Mouse (Mus musculus) CH12.LX (cell line): ENCODE measurements around the gene Ifngr2. TPM values are rescaled to one million over a fixed set of nuclear protein-coding genes. Genes with fewer than 3 reads are reported as not detected.

Source experiments
- DNase-seq: peaks from one replicate; pipeline ENCODE4 v3.0.0-alpha.2; 2013; ENCODE audit errors: extremely low read depth
- H3K27ac ChIP-seq: 2 replicates; pipeline ENCODE4 v1.5.1; 2012; ENCODE audit warnings: low read depth, mild to moderate bottlenecking, control low read depth, moderate library complexity; ENCODE audit not compliant: insufficient read depth
- H3K27me3 ChIP-seq: replicated peaks from 2 replicates; pipeline ENCODE3; 2012; ENCODE audit warnings: inconsistent platforms
- H3K36me3 ChIP-seq, 2 experiments: replicated peaks in 1 of 2; 2 replicates each; pipeline versions ENCODE3 to v1.6.1; 2012; ENCODE audit warnings: inconsistent platforms in 1 of 2, low read length in 1 of 2, mild to moderate bottlenecking in 1 of 2, mixed read lengths in 1 of 2, moderate library complexity in 1 of 2; ENCODE audit not compliant: control insufficient read depth in 1 of 2, insufficient read depth in 1 of 2
- H3K4me1 ChIP-seq, 2 experiments: 2 replicates each; pipeline ENCODE4 v1.6.1; 2012; ENCODE audit warnings: inconsistent platforms in 1 of 2, moderate library complexity in 1 of 2; ENCODE audit not compliant: insufficient read depth in 2 of 2, control insufficient read depth in 1 of 2
- H3K4me2 ChIP-seq: 2 replicates; pipeline ENCODE4 v1.6.1; 2012; ENCODE audit warnings: low read depth, mild to moderate bottlenecking, control low read depth; ENCODE audit not compliant: poor library complexity, insufficient read depth, severe bottlenecking
- H3K4me3 ChIP-seq, 3 experiments: fragments of 150-350 bp in 1 of 3; sonication (generic) in 1 of 3; replicated peaks in 1 of 3; 2 replicates each; pipeline versions ENCODE3 to v1.5.1; 2011 to 2012; ENCODE audit warnings: low read depth in 2 of 3, low read length in 2 of 3, mild to moderate bottlenecking in 2 of 3, moderate library complexity in 2 of 3, control low read depth in 1 of 3, improper control_type of control experiment in 1 of 3, inconsistent platforms in 1 of 3, mixed read lengths in 1 of 3; ENCODE audit not compliant: poor library complexity in 1 of 3
- H3K79me2 ChIP-seq: replicated peaks from 2 replicates; pipeline ENCODE4 v1.6.1; 2012; ENCODE audit warnings: mild to moderate bottlenecking, moderate library complexity; ENCODE audit not compliant: control insufficient read depth, poor library complexity, insufficient read depth, severe bottlenecking; ENCODE audit errors: extremely low read depth
- H3K9ac ChIP-seq: 2 replicates; pipeline ENCODE4 v1.6.1; 2012; ENCODE audit warnings: low read depth, mild to moderate bottlenecking, control low read depth, moderate library complexity; ENCODE audit not compliant: insufficient read depth
- H3K9me3 ChIP-seq: replicated peaks from 2 replicates; pipeline ENCODE3; 2012; ENCODE audit warnings: low read length, inconsistent platforms, mixed read lengths
- CTCF ChIP-seq, 2 experiments: IDR thresholded peaks in 1 of 2; conservative IDR thresholded peaks in 1 of 2; 2 replicates each; pipeline ENCODE4 v1.5.1; 2011 to 2012; ENCODE audit warnings: low read depth in 2 of 2, low read length in 2 of 2, improper control_type of control experiment in 1 of 2, inconsistent platforms in 1 of 2, mild to moderate bottlenecking in 1 of 2, moderate library complexity in 1 of 2
- ELF1 ChIP-seq: IDR thresholded peaks from 2 replicates; pipeline ENCODE4 v1.6.1; 2014; ENCODE audit warnings: low read depth, mild to moderate bottlenecking, inconsistent platforms, low read length, improper control_type of control experiment
- HCFC1 ChIP-seq: IDR thresholded peaks from 2 replicates; pipeline ENCODE4 v1.6.1; 2012; ENCODE audit warnings: low read depth, mild to moderate bottlenecking, inconsistent platforms, low read length, improper control_type of control experiment
- IRF4 ChIP-seq: IDR thresholded peaks from 2 replicates; pipeline ENCODE4 v1.6.1; 2014; ENCODE audit warnings: low read depth, mild to moderate bottlenecking, inconsistent platforms, low read length, improper control_type of control experiment
- JUN ChIP-seq: IDR thresholded peaks from 2 replicates; pipeline ENCODE4 v1.6.1; 2011; ENCODE audit warnings: low read depth, mild to moderate bottlenecking, low read length, improper control_type of control experiment, moderate library complexity; ENCODE audit not compliant: insufficient read depth
- JUND ChIP-seq: conservative IDR thresholded peaks from 2 replicates; pipeline ENCODE4 v1.6.1; 2011; ENCODE audit warnings: low read depth, low read length, improper control_type of control experiment
- KAT2A ChIP-seq: IDR thresholded peaks from 2 replicates; pipeline ENCODE4 v1.6.1; 2012; ENCODE audit warnings: low read length, improper control_type of control experiment, inconsistent platforms; ENCODE audit not compliant: insufficient replicate concordance
- MAX ChIP-seq: IDR thresholded peaks from 2 replicates; pipeline ENCODE4 v1.6.1; 2011; ENCODE audit warnings: low read length, improper control_type of control experiment
- MAZ ChIP-seq: IDR thresholded peaks from 2 replicates; pipeline ENCODE4 v1.6.1; 2012; ENCODE audit warnings: low read depth, mild to moderate bottlenecking, inconsistent platforms, low read length, improper control_type of control experiment, moderate library complexity
- MEF2A ChIP-seq: IDR thresholded peaks from 2 replicates; pipeline ENCODE4 v1.6.1; 2014; ENCODE audit warnings: low read depth, mild to moderate bottlenecking, inconsistent platforms, low read length, improper control_type of control experiment, borderline replicate concordance
- MXI1 ChIP-seq: IDR thresholded peaks from 2 replicates; pipeline ENCODE4 v1.6.1; 2011; ENCODE audit warnings: mild to moderate bottlenecking, low read depth, low read length, improper control_type of control experiment
- MYC ChIP-seq: IDR thresholded peaks from 2 replicates; pipeline ENCODE4 v1.6.1; 2011; ENCODE audit warnings: low read depth, mild to moderate bottlenecking, improper control_type of control experiment, low read length
- NELFE ChIP-seq: IDR thresholded peaks from 2 replicates; pipeline ENCODE4 v1.6.1; 2011; ENCODE audit warnings: low read depth, low read length, improper control_type of control experiment
- NRF1 ChIP-seq: IDR thresholded peaks from 2 replicates; pipeline ENCODE4 v1.6.1; 2014; ENCODE audit warnings: low read depth, mild to moderate bottlenecking, inconsistent platforms, low read length, improper control_type of control experiment, moderate library complexity
- POLR2A ChIP-seq: IDR thresholded peaks from 2 replicates; pipeline ENCODE4 v1.6.1; 2011; ENCODE audit warnings: low read depth, mild to moderate bottlenecking, improper control_type of control experiment, low read length
- RAD21 ChIP-seq: IDR thresholded peaks from 2 replicates; pipeline ENCODE4 v1.6.1; 2011; ENCODE audit warnings: low read depth, mild to moderate bottlenecking, low read length, improper control_type of control experiment, moderate library complexity
- RCOR1 ChIP-seq: conservative IDR thresholded peaks from 2 replicates; pipeline ENCODE4 v1.6.1; 2012; ENCODE audit warnings: low read depth, mild to moderate bottlenecking, inconsistent platforms, low read length, improper control_type of control experiment
- SIN3A ChIP-seq: IDR thresholded peaks from 2 replicates; pipeline ENCODE4 v1.6.1; 2012; ENCODE audit warnings: low read length, improper control_type of control experiment, inconsistent platforms
- SMC3 ChIP-seq: IDR thresholded peaks from 2 replicates; pipeline ENCODE4 v1.6.1; 2011; ENCODE audit warnings: low read depth, low read length, improper control_type of control experiment
- TCF12 ChIP-seq: IDR thresholded peaks from 2 replicates; pipeline ENCODE4 v1.6.1; 2014; ENCODE audit warnings: low read depth, mild to moderate bottlenecking, inconsistent platforms, low read length, improper control_type of control experiment
- UBTF ChIP-seq: IDR thresholded peaks from 2 replicates; pipeline ENCODE4 v1.6.1; 2012; ENCODE audit warnings: low read depth, mild to moderate bottlenecking, inconsistent platforms, low read length, improper control_type of control experiment, moderate library complexity
- USF2 ChIP-seq: conservative IDR thresholded peaks from 2 replicates; pipeline ENCODE4 v1.6.1; 2011; ENCODE audit warnings: low read depth, low read length, improper control_type of control experiment
- ZC3H11A ChIP-seq: IDR thresholded peaks from 2 replicates; pipeline ENCODE4 v1.6.1; 2012; ENCODE audit warnings: low read depth, mild to moderate bottlenecking, inconsistent platforms, low read length, improper control_type of control experiment
- ZMIZ1 ChIP-seq: IDR thresholded peaks from 2 replicates; pipeline ENCODE4 v1.6.1; 2012; ENCODE audit warnings: low read depth, mild to moderate bottlenecking, inconsistent platforms, low read length, improper control_type of control experiment
- ZNF384 ChIP-seq: IDR thresholded peaks from 2 replicates; pipeline ENCODE4 v1.6.1; 2012; ENCODE audit warnings: low read depth, low read length, improper control_type of control experiment, inconsistent platforms
- dilution Hi-C: fragments of 300-500 bp; cut with MboI; formaldehyde crosslinking; loops from 2 replicates; pipeline ENCODE4 v1.14.3; 2020; ENCODE audit warnings: low sequenced_read_pairs; ENCODE audit not compliant: extremely low pct_unique_long_range_greater_than_20kb, extremely low pct_ligation_motif_present
- in situ Hi-C: fragments of 300-500 bp; cut with MboI; formaldehyde crosslinking; loops from 3 replicates; pipeline ENCODE4 v1.14.3; 2019; ENCODE audit warnings: low sequenced_read_pairs, low pct_ligation_motif_present, low pct_unique_long_range_greater_than_20kb, mixed read lengths
- polyA plus RNA-seq: library from polyadenylated mRNA; unstranded; fragments of >175 nt; gene quantifications from 2 replicates; pipeline ENCODE4 v1.2.1, GENCODE M21; 2012; ENCODE audit warnings: low read depth; ENCODE audit not compliant: insufficient read length
- total RNA-seq, 2 experiments: library from RNA; depleted of rRNA; stranded (reverse); fragments of 300-350 nt in 1 of 2; fragments of >200 nt in 1 of 2; gene quantifications; 2 replicates each; pipeline ENCODE4 v1.2.3; 2012 to 2014

The Ifngr2 gene
- total and polyA plus RNA-seq, 3 experiments, result 29.6 to 39.2 (median 36.1) TPM

GRCm38 (mm10) chr16:91527051-91527450, 19.8 kb upstream of the Ifngr2 start:
- Histone ChIP-seq H3K4me2 (no peak overlapping the region), H3K27ac (no peak overlapping the region), H3K27me3 (peaks cover 1% of the 10 kb centered on the region), H3K4me3 (no peak overlapping the region), H3K9ac (no peak overlapping the region), H3K9me3 (peaks cover 11% of the 10 kb centered on the region), H3K79me2 (no peaks in the 10 kb centered on the region), H3K36me3 (no peaks in the 10 kb centered on the region), H3K4me1 (peaks cover 17 to 41% of the 10 kb centered on the region in 2 experiments)
- dilution Hi-C loops, result no loop called here
- DNase-seq, result no peak
- in situ Hi-C loops, result no loop called here
- TF ChIP-seq SMC3 (no peak), ZC3H11A (no peak), MAX (no peak), SIN3A (no peak), POLR2A (no peak), ELF1 (no peak), TCF12 (no peak), ZMIZ1 (no peak), NRF1 (no peak), KAT2A (no peak), CTCF (conservative IDR thresholded peaks at IDR 0.05 in 1 of 2, IDR thresholded peaks at IDR 0.05 in 1 of 2; ENCODE audit: low read depth in 2 of 2, low read length in 2 of 2) (peak in 1 of 2 experiments; percentile 52; a peak in 2 of 4 replicates), RAD21 (peak; percentile 42), JUN (no peak)

- Histone ChIP-seq H3K27me3 (peaks cover 3% of the 10 kb centered on the region), H3K4me2 (no peak overlapping the region), H3K79me2 (no peaks in the 10 kb centered on the region), H3K9ac (no peak overlapping the region), H3K27ac (no peak overlapping the region), H3K36me3 (no peaks in the 10 kb centered on the region), H3K9me3 (peaks cover 11% of the 10 kb centered on the region), H3K4me1 (peaks cover 12 to 37% of the 10 kb centered on the region in 2 experiments), H3K4me3 (no peak overlapping the region)
- in situ Hi-C loops, result no loop called here
- peak; percentile 35 for DNase-seq
- TF ChIP-seq HCFC1 (no peak), USF2 (no peak), ZMIZ1 (no peak), MYC (no peak), MEF2A (no peak), RCOR1 (no peak), MAZ (no peak), UBTF (no peak), MAX (no peak), SMC3 (no peak), IRF4 (no peak), ZNF384 (no peak), JUND (no peak), MXI1 (no peak), NELFE (no peak)
- dilution Hi-C loops, result no loop called here
Observed at GRCm38 (mm10) chr16:91527500-91527899, 19.4 kb upstream of the Ifngr2 start.
